Mouse (Mus musculus) ovary, postnatal 14 days (tissue): ENCODE measurements around the gene Srgap3.

Source experiments
- DNase-seq: peaks from one replicate; pipeline ENCODE4 v3.0.0; 2022; ENCODE audit warnings: low spot score

Srgap3 gene

GRCm38 (mm10) chr6:112950205-112951110 is 3.4 kb upstream of the Srgap3 start:
- no peak for DNase-seq

GRCm38 (mm10) chr6:112949220-112949619 is 2.2 kb upstream of the Srgap3 start:
- DNase-seq: no peak

- no peak for DNase-seq
These were observed 1.4 kb upstream of the Srgap3 start for GRCm38 (mm10) chr6:112948416-112948815.

GRCm38 (mm10) chr6:112946021-112946811 is 850 bp downstream of the Srgap3 start:
- no peak for DNase-seq

GRCm38 (mm10) chr6:112945181-112945751 is 1.8 kb downstream of the Srgap3 start:
- DNase-seq: no peak

- DNase-seq: no peak
These were observed 3.3 kb downstream of the Srgap3 start for GRCm38 (mm10) chr6:112943596-112944245.

- no peak for DNase-seq
These were observed 7.8 kb downstream of the Srgap3 start for GRCm38 (mm10) chr6:112939281-112939680.

GRCm38 (mm10) chr6:112937791-112938190 is 9.3 kb downstream of the Srgap3 start:
- DNase-seq: no peak

GRCm38 (mm10) chr6:112934501-112934900 is 12.6 kb downstream of the Srgap3 start:
- no peak for DNase-seq

- DNase-seq: no peak
These were observed 14.5 kb downstream of the Srgap3 start for GRCm38 (mm10) chr6:112932611-112933010.

- no peak for DNase-seq
These were observed 17.0 kb downstream of the Srgap3 start for GRCm38 (mm10) chr6:112930011-112930451.

- no peak for DNase-seq
These were observed 17.6 kb downstream of the Srgap3 start for GRCm38 (mm10) chr6:112929291-112929984.

- no peak for DNase-seq
These were observed 18.2 kb downstream of the Srgap3 start for GRCm38 (mm10) chr6:112928841-112929240.

- no peak for DNase-seq
These were observed 19.7 kb downstream of the Srgap3 start for GRCm38 (mm10) chr6:112927341-112927740.

- no peak for DNase-seq
These were observed 21.1 kb downstream of the Srgap3 start for GRCm38 (mm10) chr6:112926011-112926410.

- DNase-seq: no peak
These were observed 21.7 kb downstream of the Srgap3 start for GRCm38 (mm10) chr6:112925234-112925975.

- DNase-seq: no peak
These were observed 22.4 kb downstream of the Srgap3 start for GRCm38 (mm10) chr6:112924606-112925141.

GRCm38 (mm10) chr6:112920619-112921195 is 26.4 kb downstream of the Srgap3 start:
- no peak for DNase-seq

GRCm38 (mm10) chr6:112917717-112918116 is 29.3 kb downstream of the Srgap3 start:
- DNase-seq: no peak

GRCm38 (mm10) chr6:112916243-112916642 is 30.8 kb downstream of the Srgap3 start:
- no peak for DNase-seq
